Mouse (Mus musculus) G1E (cell line): ENCODE data around the gene Ubxn6.
"Not testable (repeated sequence)": the region's sequence is repeated elsewhere in the genome, so short reads cannot be mapped to it uniquely, and the experiment has no call there.

Experiments
- CTCF ChIP-seq: IDR thresholded peaks from 2 replicates; pipeline ENCODE4 v1.5.1; 2012; ENCODE audit warnings: low read depth, low read length, inconsistent platforms, mixed read lengths
- GATA1 ChIP-seq: IDR thresholded peaks from 2 replicates; pipeline ENCODE4 v1.6.1; 2012; ENCODE audit warnings: borderline replicate concordance, low read length, inconsistent platforms, mixed read lengths
- GATA2 ChIP-seq: IDR thresholded peaks from 2 replicates; pipeline ENCODE4 v1.6.1; 2012; ENCODE audit warnings: low read depth, low read length, inconsistent platforms, borderline replicate concordance
- TAL1 ChIP-seq: conservative IDR thresholded peaks from 2 replicates; pipeline ENCODE4 v1.6.1; 2012; ENCODE audit warnings: low read depth, low read length, inconsistent platforms, mixed read lengths

- not testable (repeated sequence) for TF ChIP-seq CTCF, GATA1, GATA2, TAL1
Measured at GRCm38 (mm10) chr17:56078361-56078760, 3.5 kb upstream of the Ubxn6 start.
